Mouse (Mus musculus) cerebellum, postnatal 36 days (tissue): ENCODE data around the gene Rpf2.
A peak's percentile ranks its signal among the peaks of the same experiment; 100 is the strongest.

Experiments used
- DNase-seq, 2 experiments: peaks; one replicate each; pipeline ENCODE4 v3.0.0; 2021 to 2022; ENCODE audit warnings: mixed read lengths in 2 of 2

Rpf2 gene

DNA sequence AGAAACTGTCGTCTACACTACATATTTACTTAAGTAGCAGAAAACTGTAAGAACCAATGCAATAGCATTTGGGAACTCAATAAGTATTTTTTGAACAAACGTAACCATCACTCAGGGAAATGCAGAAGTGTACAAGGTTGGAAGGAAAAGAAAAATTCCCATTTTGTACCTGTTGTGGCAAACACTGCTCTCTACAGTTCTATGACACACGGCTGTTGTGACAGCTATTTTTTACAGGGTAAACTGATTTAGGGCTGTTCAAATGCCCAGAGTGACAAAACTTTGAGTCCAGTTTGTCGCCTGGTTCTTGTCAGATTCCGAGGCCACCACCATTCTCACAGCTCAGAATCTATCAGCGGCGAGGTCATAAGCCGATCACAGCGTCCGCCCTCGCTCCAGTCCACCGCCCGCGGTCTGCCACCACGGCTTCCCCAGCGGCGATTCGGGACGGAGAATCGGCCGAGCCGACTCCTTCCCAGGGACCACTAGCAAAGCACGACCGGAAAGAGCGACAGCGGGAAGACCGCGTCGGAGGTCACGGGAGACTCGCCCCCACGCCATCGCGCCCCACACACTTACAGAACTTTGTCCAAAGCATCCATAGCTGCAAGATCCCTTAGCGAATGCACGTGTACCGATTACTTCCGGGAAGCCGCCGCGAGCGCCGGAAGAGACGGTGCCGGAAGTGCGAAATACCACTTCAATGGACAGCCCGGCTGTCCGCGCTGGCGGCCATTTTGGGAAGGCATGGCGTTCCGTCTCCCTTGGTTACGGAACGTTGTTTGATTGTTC is at the start of gene Rpf2:
TSS of gene Rpf2 (minus strand) at position 663 of the 792 bp plus-strand sequence.
- DNase-seq, result peak; percentile 79 to 81

- no peak for DNase-seq
Observed at GRCm38 (mm10) chr10:40292640-40293039, 45.8 kb upstream of the Rpf2 start.

GRCm38 (mm10) chr10:40286767-40287166 is 39.9 kb upstream of the Rpf2 start:
- DNase-seq, result no peak

GRCm38 (mm10) chr10:40285571-40285970 is 38.7 kb upstream of the Rpf2 start:
- no peak for DNase-seq

- DNase-seq, result no peak
Observed at GRCm38 (mm10) chr10:40284997-40285396, 38.2 kb upstream of the Rpf2 start.

GRCm38 (mm10) chr10:40284179-40284831 is 37.5 kb upstream of the Rpf2 start:
- DNase-seq, result no peak

DNA sequence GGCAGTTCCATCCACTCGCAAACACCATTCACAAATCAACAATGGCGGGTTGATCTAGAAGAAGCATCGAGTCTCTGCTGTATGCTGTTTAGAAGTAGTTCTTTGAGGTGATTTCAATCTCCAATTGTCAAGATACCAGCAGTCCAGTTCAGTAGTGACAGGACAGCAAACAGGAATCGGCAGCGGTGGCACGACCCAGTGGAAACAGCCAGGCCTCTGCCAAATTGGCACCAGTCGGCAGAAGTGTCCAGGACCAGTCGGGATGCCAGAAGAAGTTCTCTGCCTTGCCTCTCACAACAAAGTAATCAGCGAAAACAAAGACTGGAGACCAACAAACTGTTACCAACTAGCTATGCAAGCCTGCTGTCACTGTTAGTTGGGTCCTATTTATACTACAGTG is 36.8 kb upstream of the Rpf2 start:
- DNase-seq, result no peak

DNA sequence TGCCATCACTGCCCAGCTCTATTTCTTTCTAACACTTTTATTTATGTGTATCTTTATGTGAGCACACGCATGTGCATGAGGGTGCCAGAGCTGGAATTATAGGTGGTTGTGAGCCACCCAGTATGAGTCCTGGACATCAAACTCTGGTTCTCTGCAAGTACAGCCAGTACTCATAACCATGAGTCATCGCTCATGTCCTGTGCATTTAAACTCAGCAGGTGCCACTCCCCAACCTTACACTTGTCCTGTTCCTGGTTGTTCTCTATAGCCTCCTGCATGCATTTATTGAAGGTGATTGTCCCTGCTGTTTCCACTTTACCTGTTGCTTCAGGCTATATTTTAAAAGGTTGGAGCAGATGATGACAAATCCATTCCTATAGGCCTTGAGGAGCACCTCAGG is 34.7 kb upstream of the Rpf2 start:
- DNase-seq, result no peak

DNA sequence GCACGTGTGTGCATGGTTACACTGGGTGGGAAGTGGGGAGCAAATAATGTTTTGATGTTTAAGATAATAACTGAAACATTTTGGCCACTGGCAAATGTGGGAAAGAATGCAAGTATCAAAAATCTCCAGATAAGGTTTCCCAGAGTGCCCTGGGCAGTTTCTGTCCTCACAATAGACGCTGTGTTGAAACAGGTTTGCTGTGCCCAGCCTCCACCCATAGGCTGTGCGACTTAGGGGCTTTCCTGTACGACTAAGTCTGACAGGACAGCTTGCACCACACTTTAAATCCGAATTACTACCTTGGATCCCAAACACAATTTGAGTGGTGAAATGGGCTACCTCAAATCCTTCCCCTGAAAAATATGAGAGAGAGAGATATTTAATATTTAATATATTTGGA is 31.5 kb upstream of the Rpf2 start:
- DNase-seq, result no peak

GRCm38 (mm10) chr10:40275991-40276390 is 29.2 kb upstream of the Rpf2 start:
- no peak for DNase-seq

- no peak for DNase-seq
Observed at GRCm38 (mm10) chr10:40273938-40274337, 27.1 kb upstream of the Rpf2 start.

GRCm38 (mm10) chr10:40271216-40271615 is 24.4 kb upstream of the Rpf2 start:
- no peak for DNase-seq

- no peak for DNase-seq
Observed at GRCm38 (mm10) chr10:40264920-40265319, 18.1 kb upstream of the Rpf2 start.

- DNase-seq, result no peak
Observed at GRCm38 (mm10) chr10:40263691-40264090, 16.9 kb upstream of the Rpf2 start.

- no peak for DNase-seq
Observed at GRCm38 (mm10) chr10:40262200-40262599, 15.4 kb upstream of the Rpf2 start.

DNA sequence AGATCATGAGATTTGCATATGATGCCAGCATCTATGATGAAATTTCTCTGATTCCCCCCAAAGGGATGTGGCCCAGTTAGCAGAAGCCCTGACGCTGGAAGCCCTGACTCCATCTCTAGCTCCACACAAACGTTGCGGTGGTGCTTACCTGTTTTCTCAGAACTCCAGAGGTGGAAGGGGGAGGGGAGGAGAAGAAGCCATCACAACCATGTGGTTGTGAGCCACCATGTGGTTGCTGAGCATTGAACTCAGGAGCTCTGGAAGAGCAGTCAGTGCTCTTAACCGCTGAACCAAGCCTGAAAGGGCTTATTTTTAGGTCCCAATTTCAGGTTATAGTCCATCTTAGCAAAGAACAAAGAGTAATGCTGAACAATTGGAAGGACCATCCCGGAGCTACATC is 13.5 kb upstream of the Rpf2 start:
- no peak for DNase-seq

DNA sequence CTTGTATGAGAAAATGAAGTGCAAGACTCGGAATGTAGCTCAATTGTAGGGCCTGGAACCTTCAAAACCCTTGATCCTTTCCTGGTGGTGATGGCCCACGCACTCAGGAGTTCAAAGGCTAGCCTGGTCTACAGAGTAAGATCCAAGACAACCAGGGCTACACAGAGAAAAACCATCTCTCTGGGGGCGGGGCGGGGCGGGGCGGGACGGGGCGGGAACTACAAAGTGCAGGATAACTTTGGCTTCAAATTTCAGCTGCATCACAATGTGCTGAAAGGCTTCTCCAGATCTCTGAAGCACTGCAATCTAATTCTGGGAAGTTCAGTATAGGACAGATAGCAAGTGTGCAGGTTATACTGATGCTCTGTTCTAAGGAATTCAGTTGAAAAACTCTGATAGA is 12.7 kb upstream of the Rpf2 start:
- no peak for DNase-seq

DNA sequence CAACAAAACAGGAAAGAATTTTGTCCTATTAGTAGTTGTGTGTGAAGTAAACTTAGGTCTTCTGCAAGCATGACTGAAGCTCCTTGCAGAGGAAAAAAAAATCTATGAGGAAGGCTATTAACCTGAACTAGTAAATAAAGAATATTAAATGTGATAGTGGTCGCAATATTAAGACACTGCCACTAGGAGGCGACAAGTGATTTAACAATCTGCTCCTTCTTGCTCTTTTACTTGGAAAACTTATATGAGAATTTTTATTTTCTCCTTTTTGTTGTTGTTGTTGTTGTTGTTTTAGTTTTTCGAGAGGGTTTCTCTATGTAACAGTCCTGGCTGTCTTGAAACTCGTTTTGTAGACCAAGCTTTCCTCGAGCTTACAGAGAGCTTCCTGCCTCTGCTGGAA is 12.1 kb upstream of the Rpf2 start:
- peak; percentile 12 to 67 for DNase-seq

GRCm38 (mm10) chr10:40258401-40258966 is 11.6 kb upstream of the Rpf2 start:
- peak; percentile 13 to 24 for DNase-seq

DNA sequence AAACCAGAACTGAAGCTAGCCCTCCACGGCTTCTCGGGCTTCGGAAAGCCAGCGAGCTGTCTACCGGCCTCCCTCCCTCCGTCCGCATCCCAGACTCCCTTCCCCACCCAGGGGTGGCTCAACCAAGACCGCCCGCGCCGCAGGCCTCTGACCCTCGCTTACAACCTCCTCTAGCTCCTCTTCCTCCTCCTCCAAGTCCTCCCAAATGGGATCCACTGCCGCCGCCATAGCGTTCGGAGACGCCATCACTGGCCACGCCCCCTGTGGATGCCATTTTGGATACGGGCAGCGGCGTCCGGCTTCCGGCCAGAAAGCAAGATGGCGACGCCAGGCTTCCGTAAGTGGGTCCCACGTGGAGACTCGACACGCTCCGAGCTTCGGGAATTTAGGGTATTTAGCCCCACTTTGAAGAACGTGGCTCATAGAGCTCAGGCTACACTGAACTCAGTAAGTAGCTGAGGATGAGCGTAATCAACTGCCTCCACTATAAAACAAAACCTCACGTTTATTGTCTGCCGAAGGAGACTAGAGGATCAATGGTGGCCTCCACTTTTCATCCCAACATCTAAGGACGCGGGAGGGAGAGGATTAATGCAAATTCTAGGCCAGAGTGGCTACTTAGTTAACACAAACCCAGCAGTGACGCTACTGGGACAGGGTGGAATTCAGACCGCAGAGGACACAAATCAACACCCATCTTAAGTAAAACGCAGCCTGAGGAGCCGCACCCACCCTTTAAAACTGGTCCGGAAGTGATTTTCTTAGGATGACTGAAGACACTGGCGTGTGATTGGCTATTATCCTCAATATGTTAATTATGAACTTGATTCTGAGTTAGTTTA is 10.8 kb upstream of the Rpf2 start, which contains the start of gene Gtf3c6:
TSS of gene Gtf3c6 (minus strand) at position 695 of the 842 bp plus-strand sequence.
- DNase-seq, result peak; percentile 93 to 95

GRCm38 (mm10) chr10:40256716-40257115 is 9.9 kb upstream of the Rpf2 start:
- DNase-seq, result peak; percentile 32 to 35

DNA sequence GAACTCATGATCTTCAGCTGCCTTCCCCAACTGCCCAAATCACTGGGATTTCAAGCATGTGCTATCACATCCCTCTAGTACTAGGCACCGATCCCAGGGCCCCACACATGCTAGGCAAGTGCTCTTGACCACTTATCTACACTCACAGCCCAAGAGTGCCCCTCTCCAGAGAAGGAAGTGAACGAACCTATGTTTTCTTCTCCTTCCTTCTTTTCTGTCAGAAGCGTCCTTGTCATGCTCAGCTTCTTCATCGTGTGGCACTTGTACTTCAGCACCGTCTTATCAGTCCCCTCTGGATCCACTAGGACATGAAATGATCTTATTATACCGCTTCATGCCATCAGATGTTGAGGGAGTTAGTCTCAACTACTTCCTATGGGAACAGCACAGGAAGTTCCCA is 4.1 kb upstream of the Rpf2 start:
- no peak for DNase-seq

DNA sequence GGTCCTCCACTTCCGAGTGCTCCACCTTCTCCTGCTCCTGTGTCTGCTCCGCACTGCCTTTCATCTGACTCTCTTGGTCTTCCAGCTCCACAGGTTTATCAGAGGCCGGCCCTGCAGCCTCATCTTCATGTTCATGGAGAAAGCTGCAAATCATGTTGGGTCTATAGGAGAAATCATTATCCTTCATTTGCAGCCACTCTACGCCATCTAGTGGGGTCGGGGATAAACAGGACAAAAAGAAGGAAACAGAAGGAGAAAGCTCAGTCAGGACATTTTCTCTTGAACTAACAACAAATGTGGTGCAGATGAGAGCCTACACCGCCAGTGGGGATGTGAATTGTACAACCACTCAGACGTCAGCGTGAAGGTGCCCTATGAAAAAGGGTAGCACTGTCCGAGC is 2.8 kb upstream of the Rpf2 start:
- no peak for DNase-seq
